Mouse (Mus musculus) kidney, postnatal 0 days (tissue): ENCODE results near the gene Hoxb9. TPM values are rescaled to one million over a fixed set of nuclear protein-coding genes. Genes with fewer than 3 reads are reported as not detected.

ENCODE experiments used
- ATAC-seq: fragments of 200-750 bp; cut with Nextera tagmentation; replicated peaks from 2 replicates; pipeline ENCODE4 v1.8.0; 2017; ENCODE audit warnings: low read depth, moderate number of reproducible peaks, moderate TSS enrichment, moderate library complexity; ENCODE audit not compliant: low FRiP score
- DNase-seq: peaks from one replicate; pipeline ENCODE4 v3.0.0-alpha.2; 2016; ENCODE audit warnings: low spot score
- H3K27ac ChIP-seq: fragments of 300-500 bp; sonication (generic); 2 replicates; pipeline ENCODE4 v1.5.1; 2014; ENCODE audit warnings: mild to moderate bottlenecking
- H3K27me3 ChIP-seq: fragments of 300-500 bp; sonication (generic); 2 replicates; pipeline ENCODE4 v1.6.1; 2014; ENCODE audit warnings: low read length, mixed read lengths; ENCODE audit not compliant: insufficient read depth
- H3K36me3 ChIP-seq: fragments of 300-500 bp; sonication (generic); 2 replicates; pipeline ENCODE4 v1.6.1; 2014; ENCODE audit warnings: low read length, mixed read lengths; ENCODE audit not compliant: insufficient read depth
- H3K4me1 ChIP-seq: fragments of 300-500 bp; sonication (generic); replicated peaks from 2 replicates; pipeline ENCODE4 v1.6.1; 2014; ENCODE audit warnings: antibody characterized with exemption, low read length, mixed read lengths; ENCODE audit not compliant: insufficient read depth
- H3K4me2 ChIP-seq: fragments of 300-500 bp; sonication (generic); 2 replicates; pipeline ENCODE4 v1.6.1; 2014; ENCODE audit warnings: mild to moderate bottlenecking, low read length, moderate library complexity, mixed read lengths
- H3K4me3 ChIP-seq: fragments of 300-500 bp; sonication (generic); replicated peaks from 2 replicates; pipeline ENCODE4 v1.5.1; 2014; ENCODE audit warnings: low read depth, low read length
- H3K9ac ChIP-seq: fragments of 300-500 bp; sonication (generic); 2 replicates; pipeline ENCODE4 v1.6.1; 2014; ENCODE audit warnings: low read depth, low read length
- H3K9me3 ChIP-seq: fragments of 300-500 bp; sonication (generic); replicated peaks from 2 replicates; pipeline ENCODE4 v1.6.1; 2016; ENCODE audit warnings: low read length, inconsistent platforms, mixed read lengths
- CTCF ChIP-seq: IDR thresholded peaks from 2 replicates; pipeline ENCODE4 v1.5.1; 2016; ENCODE audit warnings: antibody characterized with exemption, low read depth, mild to moderate bottlenecking, moderate library complexity
- WGBS: fragments of 180-500 bp; shearing (Covaris S2); extraction: QIAGEN DNeasy Blood & Tissue Kit; methylation state at CpG from one replicate; pipeline ENCODE4 v1.1.7; 2014; 5-methylcytosine and 5-hydroxymethylcytosine counted together
- polyA plus RNA-seq: library from polyadenylated mRNA; unstranded; fragments of >200 nt; fragmentation: Nextera tagmentation; extraction: Ambion mirVana; gene quantifications from 2 replicates; pipeline ENCODE4 v1.2.1, GENCODE M21; 2015

Hoxb9 gene
- polyA plus RNA-seq, 1 experiment from 2014 or later: 23.1 TPM

DNA sequence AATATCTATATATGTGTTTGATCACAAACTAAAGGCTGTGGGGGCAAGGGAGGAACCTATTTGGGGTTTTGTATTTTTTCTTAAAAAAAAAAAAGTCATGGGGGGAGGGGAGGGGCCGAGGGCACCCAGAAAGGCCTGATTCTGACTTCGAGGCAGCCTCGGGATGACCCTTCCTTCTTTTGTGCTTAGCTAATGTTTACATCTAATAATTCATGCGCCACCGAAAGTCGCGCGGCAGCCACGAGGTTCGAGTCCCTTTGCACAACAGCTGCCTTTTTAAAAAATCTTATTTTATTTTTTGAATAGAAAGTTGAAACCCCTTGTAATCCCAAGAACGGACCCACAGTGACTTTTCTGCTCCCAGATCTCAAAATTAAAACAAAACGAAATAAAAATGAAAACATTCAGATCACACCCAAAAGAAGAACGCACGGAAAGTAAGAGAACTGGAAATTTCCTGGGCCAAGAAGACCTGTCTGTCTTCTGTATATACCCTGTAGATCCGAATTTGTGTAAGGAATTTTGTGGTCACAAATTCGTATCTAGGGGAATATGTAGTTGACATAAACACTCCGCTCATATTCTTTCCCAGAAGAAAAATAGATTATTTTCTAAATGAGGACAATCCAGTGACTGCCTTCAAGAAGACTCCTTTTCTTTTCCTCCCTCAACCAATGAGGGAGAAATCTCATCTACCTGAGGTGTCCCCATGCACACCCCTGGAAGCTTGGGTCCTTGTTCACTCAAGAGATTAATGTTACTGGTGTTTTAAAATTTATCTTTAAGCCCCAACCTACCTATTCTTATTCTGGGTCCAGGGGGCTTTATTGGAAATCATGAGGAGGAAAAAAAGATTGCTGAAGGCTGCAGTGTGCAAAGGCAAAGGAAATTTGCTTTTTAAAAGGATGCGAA is 45.7 kb downstream of the Hoxb9 start:
- Histone ChIP-seq H3K4me3 (peak overlapping the region; percentile 83), H3K9me3 (no peaks in the 10 kb centered on the region), H3K4me2 (peak overlapping the region; percentile 96), H3K27ac (peak overlapping the region; percentile 99), H3K9ac (peak overlapping the region; percentile 98), H3K36me3 (0 out of 2 replicates have a peak, but pooled peaks cover 7% of the 10 kb centered on the region), H3K27me3 (no peaks in the 10 kb centered on the region), H3K4me1 (peaks cover 16% of the 10 kb centered on the region; the same call in 1 of the 2 replicates)
- 15% methylated on average over 18 of the region's 18 CpGs for WGBS
- DNase-seq: no peak
- TF ChIP-seq CTCF: no peak
- no peak for ATAC-seq

DNA sequence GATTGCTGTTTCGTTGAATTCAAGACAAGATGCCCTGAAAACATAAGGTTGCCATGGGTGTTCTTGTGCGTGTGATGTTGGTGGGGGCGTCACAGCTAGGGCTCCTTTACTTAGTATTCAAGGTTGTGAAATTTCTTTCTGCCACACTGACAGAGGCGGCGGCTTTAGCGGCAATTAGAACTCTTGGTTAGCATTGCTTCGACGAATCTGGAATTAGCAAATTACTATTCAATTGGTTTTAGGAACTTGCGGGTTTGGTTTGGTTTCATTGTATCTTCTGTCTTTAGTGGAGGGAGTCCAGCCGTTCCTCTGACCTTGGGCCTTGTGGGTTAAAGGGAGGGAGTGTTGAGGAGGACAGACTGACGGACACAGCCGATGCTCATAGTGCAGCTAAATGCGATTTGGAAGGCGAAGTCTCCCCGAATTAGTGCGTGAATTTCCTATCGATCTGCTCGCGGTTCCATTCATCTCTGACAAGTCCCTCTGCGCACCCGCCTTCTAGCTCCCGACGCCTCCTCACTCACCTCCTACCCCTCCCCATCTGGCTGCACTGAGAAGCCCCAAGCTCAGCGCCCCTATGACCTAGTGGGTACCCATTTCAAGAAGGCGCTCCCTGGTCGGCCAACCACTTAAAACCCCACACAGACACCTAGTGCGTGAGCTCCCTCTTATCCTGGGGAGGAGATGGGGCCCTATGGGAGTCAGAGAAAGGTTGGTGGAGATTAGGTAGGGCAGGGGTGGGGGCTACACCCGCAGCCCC is 46.5 kb downstream of the Hoxb9 start, which contains the start of gene Hoxb4:
Gene Hoxb4, plus strand, starts transcription at position 660 of the 760 bp plus-strand sequence.
- Histone ChIP-seq H3K27me3 (no peaks in the 10 kb centered on the region), H3K9me3 (no peaks in the 10 kb centered on the region), H3K4me3 (peak within 1 kb of the TSS; percentile 83), H3K4me2 (peak within 1 kb of the TSS; percentile 96), H3K27ac (peak within 1 kb of the TSS; percentile 99), H3K4me1 (peaks cover 23% of the 10 kb centered on the region; the same call in 1 of the 2 replicates), H3K36me3 (0 out of 2 replicates have a peak, but pooled peaks cover 7% of the 10 kb centered on the region), H3K9ac (peak within 1 kb of the TSS; percentile 98)
- no peak for TF ChIP-seq CTCF
- DNase-seq (no peak), ATAC-seq (peak; percentile 9)
- WGBS: 6% methylated on average over 28 of the region's 28 CpGs

DNA sequence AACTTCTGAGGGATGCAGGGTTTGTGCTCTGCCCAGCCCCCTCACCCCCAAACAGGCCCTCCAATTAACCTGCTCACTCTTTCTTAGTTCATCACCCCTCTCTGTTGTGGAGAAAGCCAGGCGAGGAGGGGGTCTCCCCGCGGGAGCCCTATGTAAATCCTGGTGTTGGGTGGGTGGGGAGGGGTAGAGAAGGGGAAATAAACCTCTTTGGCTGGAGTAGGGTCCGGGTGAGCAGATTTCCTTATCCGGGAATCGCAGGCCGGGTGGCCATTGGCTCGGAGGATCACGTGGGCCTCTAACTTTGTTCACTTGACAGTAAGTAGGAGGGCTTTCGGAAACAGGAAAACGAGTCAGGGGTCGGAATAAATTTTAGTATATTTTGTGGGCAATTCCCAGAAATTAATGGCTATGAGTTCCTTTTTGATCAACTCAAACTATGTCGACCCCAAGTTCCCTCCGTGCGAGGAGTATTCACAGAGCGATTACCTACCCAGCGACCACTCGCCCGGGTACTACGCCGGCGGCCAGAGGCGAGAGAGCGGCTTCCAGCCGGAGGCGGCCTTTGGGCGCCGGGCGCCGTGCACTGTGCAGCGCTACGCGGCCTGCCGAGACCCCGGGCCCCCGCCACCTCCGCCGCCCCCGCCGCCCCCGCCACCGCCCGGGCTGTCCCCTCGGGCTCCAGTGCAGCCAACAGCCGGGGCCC is 47.3 kb downstream of the Hoxb9 start:
- WGBS: under 1% methylated on average over 45 of the region's 45 CpGs

DNA sequence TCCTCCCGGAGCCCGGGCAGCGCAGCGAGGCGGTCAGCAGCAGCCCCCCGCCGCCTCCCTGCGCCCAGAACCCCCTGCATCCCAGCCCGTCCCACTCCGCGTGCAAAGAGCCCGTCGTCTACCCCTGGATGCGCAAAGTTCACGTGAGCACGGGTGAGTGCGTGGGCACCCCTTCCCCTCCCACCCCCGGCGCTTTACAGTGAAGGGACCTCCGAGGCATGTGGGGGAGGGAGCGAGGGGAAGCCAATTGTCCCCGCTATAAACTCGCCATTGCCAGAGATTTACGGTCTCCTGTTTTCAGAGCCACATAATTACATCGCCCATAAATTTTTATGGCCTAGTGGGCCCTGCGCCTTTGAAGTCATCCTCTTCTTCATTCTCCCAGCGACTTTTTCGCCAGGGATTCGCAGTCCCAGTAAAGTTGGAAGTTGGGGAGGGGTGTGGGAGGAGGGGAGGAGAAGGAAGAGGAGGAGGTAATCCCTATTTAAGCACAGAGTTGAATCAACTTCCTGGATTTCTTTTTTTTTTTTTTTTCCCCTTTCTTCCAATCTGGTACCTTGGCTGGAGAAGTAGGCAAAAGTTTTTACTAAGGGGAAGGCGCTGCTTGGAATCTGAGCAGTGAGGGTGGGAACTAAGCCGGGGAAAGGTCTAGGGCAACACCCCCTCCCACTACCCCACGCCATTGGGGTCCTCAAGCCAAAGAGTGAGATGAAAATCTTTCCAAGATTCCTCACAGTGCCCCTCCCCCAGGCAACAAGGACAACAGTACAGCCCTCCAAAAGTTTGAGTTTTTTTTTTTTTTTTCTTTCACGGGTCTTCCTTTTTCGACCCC is 48.0 kb downstream of the Hoxb9 start:
- peak overlapping the region; percentile 83 for H3K4me3 ChIP-seq
- H3K4me1 ChIP-seq: peaks cover 37% of the 10 kb centered on the region
- TF ChIP-seq CTCF: no peak
- peak overlapping the region; percentile 96 for H3K4me2 ChIP-seq
- H3K27ac ChIP-seq: peak overlapping the region; percentile 99
- H3K36me3 ChIP-seq: 0 out of 2 replicates have a peak, but pooled peaks cover 7% of the 10 kb centered on the region
- WGBS: under 1% methylated on average over 34 of the region's 34 CpGs
- H3K9me3 ChIP-seq: no peaks in the 10 kb centered on the region
- peak; percentile 98 for DNase-seq
- no peaks in the 10 kb centered on the region for H3K27me3 ChIP-seq
- H3K9ac ChIP-seq: peak overlapping the region; percentile 98
- peak; percentile 80 for ATAC-seq

More for the DNA sequence above, 47.3 kb downstream of the Hoxb9 start:
- TF ChIP-seq CTCF: no peak
- DNase-seq (peak; percentile 97), ATAC-seq (peak; percentile 74)
- H3K36me3 ChIP-seq: 0 out of 2 replicates have a peak, but pooled peaks cover 7% of the 10 kb centered on the region
- H3K4me2 ChIP-seq: peak overlapping the region; percentile 96
- peak overlapping the region; percentile 98 for H3K9ac ChIP-seq
- H3K4me1 ChIP-seq: peaks cover 31% of the 10 kb centered on the region
- peak overlapping the region; percentile 99 for H3K27ac ChIP-seq
- H3K9me3 ChIP-seq: no peaks in the 10 kb centered on the region
- H3K4me3 ChIP-seq: peak overlapping the region; percentile 83
- H3K27me3 ChIP-seq: no peaks in the 10 kb centered on the region

DNA sequence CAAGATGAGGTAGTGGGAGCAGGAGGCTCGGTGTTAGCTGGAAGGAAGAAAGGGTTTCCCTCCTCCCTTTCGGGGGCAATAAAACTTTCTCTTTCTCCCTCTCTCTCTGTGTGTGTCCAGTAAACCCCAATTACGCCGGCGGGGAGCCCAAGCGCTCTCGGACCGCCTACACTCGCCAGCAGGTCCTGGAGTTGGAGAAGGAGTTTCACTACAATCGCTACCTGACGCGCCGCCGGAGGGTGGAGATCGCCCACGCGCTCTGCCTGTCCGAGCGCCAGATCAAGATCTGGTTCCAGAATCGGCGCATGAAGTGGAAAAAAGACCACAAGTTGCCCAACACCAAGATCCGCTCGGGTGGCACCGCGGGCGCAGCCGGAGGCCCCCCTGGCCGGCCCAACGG is 48.7 kb downstream of the Hoxb9 start:
- DNase-seq (peak; percentile 82), ATAC-seq (0 out of 2 replicates have a peak, but pooled peaks have one; percentile 0)
- Histone ChIP-seq H3K27ac (peak overlapping the region; percentile 99), H3K9ac (peak overlapping the region; percentile 88), H3K36me3 (0 out of 2 replicates have a peak, but pooled peaks cover 7% of the 10 kb centered on the region), H3K4me3 (peak overlapping the region; percentile 83), H3K9me3 (no peaks in the 10 kb centered on the region), H3K4me2 (peak overlapping the region; percentile 96), H3K27me3 (no peaks in the 10 kb centered on the region), H3K4me1 (peaks cover 40% of the 10 kb centered on the region)
- no peak for TF ChIP-seq CTCF
- WGBS: under 1% methylated on average over 29 of the region's 29 CpGs
